Mouse (Mus musculus): ENCODE measurements around the gene Junb. TPM values are rescaled to one million over a fixed set of nuclear protein-coding genes. Genes with fewer than 3 reads are reported as not detected.

Junb gene
- 10.1 and 10.9 TPM in 2 replicates for polyA plus RNA-seq (2014; fragmentation: Nextera tagmentation; extraction: Ambion mirVana)

GRCm38 (mm10) chr8:84978248-84978940 is at the start of gene Junb:
Gene Junb (minus strand): TSS chr8:84978718.
- under 1% methylated on average over 63 of the region's 63 CpGs for WGBS

GRCm38 (mm10) chr8:85027922-85028321 is 49.4 kb upstream of the Junb start:
- no peak overlapping the region for H3K27ac ChIP-seq (replicated peaks in 1 of 2; ENCODE audit: control insufficient read depth in 1 of 2, insufficient read depth in 1 of 2, low read depth in 2 of 2, low read length in 2 of 2)
- 23% methylated on average over 2 of the region's 2 CpGs for WGBS

More at GRCm38 (mm10) chr8:84978248-84978940, at the start of gene Junb:
- Histone ChIP-seq H3K27me3 (ENCODE audit: control insufficient read depth, insufficient read depth, low read length) (no peaks in the 10 kb centered on the region), H3K4me1 (ENCODE audit: control insufficient read depth in 2 of 2, insufficient read depth in 2 of 2, low read length in 2 of 2) (peaks cover 33 to 56% of the 10 kb centered on the region in 2 experiments), H3K9ac (ENCODE audit: low read length) (peak within 1 kb of the TSS; percentile 83), H3K4me2 (ENCODE audit: low read length) (peak within 1 kb of the TSS; percentile 96), H3K36me3 (ENCODE audit: control insufficient read depth, insufficient read depth, low read length) (peaks cover 18% of the 10 kb centered on the region), H3K4me3 (ENCODE audit: control insufficient read depth in 1 of 2, insufficient read depth in 1 of 2, low read depth in 1 of 2, low read length in 2 of 2) (peak within 1 kb of the TSS; percentile 62 to 66), H3K27ac (replicated peaks in 1 of 2; ENCODE audit: control insufficient read depth in 1 of 2, insufficient read depth in 1 of 2, low read depth in 2 of 2, low read length in 2 of 2) (peak within 1 kb of the TSS; percentile 65 to 89), H3K9me3 (ENCODE audit: control insufficient read depth, low read length) (no peaks in the 10 kb centered on the region)
- ATAC-seq (ENCODE audit: insufficient number of reproducible peaks, insufficient read depth, low FRiP score, low read depth) = peak; percentile 59

GRCm38 (mm10) chr8:85027516-85027855 is 49.0 kb upstream of the Junb start:
- no peaks in the 10 kb centered on the region for H3K27me3 ChIP-seq (ENCODE audit: control insufficient read depth, insufficient read depth, low read length)
- H3K4me2 ChIP-seq (ENCODE audit: low read length) = peak overlapping the region; percentile 94
- peak overlapping the region; percentile 96 to 97 for H3K4me3 ChIP-seq (ENCODE audit: control insufficient read depth in 1 of 2, insufficient read depth in 1 of 2, low read depth in 1 of 2, low read length in 2 of 2)
- peaks cover 52% of the 10 kb centered on the region for H3K36me3 ChIP-seq (ENCODE audit: control insufficient read depth, insufficient read depth, low read length)
- WGBS = under 1% methylated on average over 13 of the region's 13 CpGs
- H3K27ac ChIP-seq (replicated peaks in 1 of 2; ENCODE audit: control insufficient read depth in 1 of 2, insufficient read depth in 1 of 2, low read depth in 2 of 2, low read length in 2 of 2) = peak overlapping the region; percentile 48 to 72; a peak in 3 of 4 replicates
- no peak for ATAC-seq (ENCODE audit: insufficient number of reproducible peaks, insufficient read depth, low FRiP score, low read depth)
- peaks cover 11 to 33% of the 10 kb centered on the region in 2 experiments for H3K4me1 ChIP-seq (ENCODE audit: control insufficient read depth in 2 of 2, insufficient read depth in 2 of 2, low read length in 2 of 2)
- no peaks in the 10 kb centered on the region for H3K9me3 ChIP-seq (ENCODE audit: control insufficient read depth, low read length)
- peak overlapping the region; percentile 98 for H3K9ac ChIP-seq (ENCODE audit: low read length)

More at GRCm38 (mm10) chr8:85027922-85028321, 49.4 kb upstream of the Junb start:
- ATAC-seq (ENCODE audit: insufficient number of reproducible peaks, insufficient read depth, low FRiP score, low read depth) = no peak
- Histone ChIP-seq H3K9ac (ENCODE audit: low read length) (peak overlapping the region; percentile 98), H3K4me2 (ENCODE audit: low read length) (peak overlapping the region; percentile 94), H3K4me1 (ENCODE audit: control insufficient read depth in 2 of 2, insufficient read depth in 2 of 2, low read length in 2 of 2) (peaks cover 11 to 33% of the 10 kb centered on the region in 2 experiments), H3K27me3 (ENCODE audit: control insufficient read depth, insufficient read depth, low read length) (no peaks in the 10 kb centered on the region), H3K4me3 (ENCODE audit: control insufficient read depth in 1 of 2, insufficient read depth in 1 of 2, low read depth in 1 of 2, low read length in 2 of 2) (peak overlapping the region; percentile 6 to 97; a peak in 3 of 4 replicates), H3K36me3 (ENCODE audit: control insufficient read depth, insufficient read depth, low read length) (peaks cover 52% of the 10 kb centered on the region), H3K9me3 (ENCODE audit: control insufficient read depth, low read length) (no peaks in the 10 kb centered on the region)

- peak within 1 kb of the TSS; percentile 96 to 97 for H3K4me3 ChIP-seq (ENCODE audit: control insufficient read depth in 1 of 2, insufficient read depth in 1 of 2, low read depth in 1 of 2, low read length in 2 of 2)
- peaks cover 52% of the 10 kb centered on the region for H3K36me3 ChIP-seq (ENCODE audit: control insufficient read depth, insufficient read depth, low read length)
- under 1% methylated on average over 74 of the region's 75 CpGs for WGBS
- peaks cover 11 to 33% of the 10 kb centered on the region in 2 experiments for H3K4me1 ChIP-seq (ENCODE audit: control insufficient read depth in 2 of 2, insufficient read depth in 2 of 2, low read length in 2 of 2)
- peak; percentile 81 for ATAC-seq (ENCODE audit: insufficient number of reproducible peaks, insufficient read depth, low FRiP score, low read depth)
- peak within 1 kb of the TSS; percentile 72 to 89 for H3K27ac ChIP-seq (replicated peaks in 1 of 2; ENCODE audit: control insufficient read depth in 1 of 2, insufficient read depth in 1 of 2, low read depth in 2 of 2, low read length in 2 of 2)
- no peaks in the 10 kb centered on the region for H3K9me3 ChIP-seq (ENCODE audit: control insufficient read depth, low read length)
- H3K9ac ChIP-seq (ENCODE audit: low read length) = peak within 1 kb of the TSS; percentile 98
- H3K4me2 ChIP-seq (ENCODE audit: low read length) = peak within 1 kb of the TSS; percentile 94
- H3K27me3 ChIP-seq (ENCODE audit: control insufficient read depth, insufficient read depth, low read length) = no peaks in the 10 kb centered on the region
Measured at GRCm38 (mm10) chr8:85026670-85027515, 48.4 kb upstream of the Junb start, which contains the start of gene Trir. Gene Trir (plus strand): TSS chr8:85026823.

GRCm38 (mm10) chr8:85025098-85025932 is 46.8 kb upstream of the Junb start, which contains the start of gene Asna1:
Gene Asna1 (minus strand): TSS chr8:85025281.
- Histone ChIP-seq H3K4me2 (ENCODE audit: low read length) (peak within 1 kb of the TSS; percentile 94), H3K4me1 (ENCODE audit: control insufficient read depth in 2 of 2, insufficient read depth in 2 of 2, low read length in 2 of 2) (peaks cover 11 to 33% of the 10 kb centered on the region in 2 experiments), H3K27me3 (ENCODE audit: control insufficient read depth, insufficient read depth, low read length) (no peaks in the 10 kb centered on the region), H3K9ac (ENCODE audit: low read length) (peak within 1 kb of the TSS; percentile 88), H3K9me3 (ENCODE audit: control insufficient read depth, low read length) (no peaks in the 10 kb centered on the region), H3K27ac (replicated peaks in 1 of 2; ENCODE audit: control insufficient read depth in 1 of 2, insufficient read depth in 1 of 2, low read depth in 2 of 2, low read length in 2 of 2) (peak within 1 kb of the TSS; percentile 72 to 84), H3K4me3 (ENCODE audit: control insufficient read depth in 1 of 2, insufficient read depth in 1 of 2, low read depth in 1 of 2, low read length in 2 of 2) (peak within 1 kb of the TSS; percentile 87 to 97), H3K36me3 (ENCODE audit: control insufficient read depth, insufficient read depth, low read length) (peaks cover 53% of the 10 kb centered on the region)
- WGBS = 5% methylated on average over 30 of the region's 30 CpGs
- ATAC-seq (ENCODE audit: insufficient number of reproducible peaks, insufficient read depth, low FRiP score, low read depth) = peak; percentile 81

GRCm38 (mm10) chr8:85023846-85024245 is 45.3 kb upstream of the Junb start:
- peaks cover 55% of the 10 kb centered on the region for H3K36me3 ChIP-seq (ENCODE audit: control insufficient read depth, insufficient read depth, low read length)

More at GRCm38 (mm10) chr8:85023846-85024245, 45.3 kb upstream of the Junb start:
- ATAC-seq (ENCODE audit: insufficient number of reproducible peaks, insufficient read depth, low FRiP score, low read depth) = no peak
- Histone ChIP-seq H3K9ac (ENCODE audit: low read length) (no peak overlapping the region), H3K27ac (replicated peaks in 1 of 2; ENCODE audit: control insufficient read depth in 1 of 2, insufficient read depth in 1 of 2, low read depth in 2 of 2, low read length in 2 of 2) (no peak overlapping the region), H3K4me2 (ENCODE audit: low read length) (peak overlapping the region; percentile 94), H3K9me3 (ENCODE audit: control insufficient read depth, low read length) (no peaks in the 10 kb centered on the region), H3K27me3 (ENCODE audit: control insufficient read depth, insufficient read depth, low read length) (no peaks in the 10 kb centered on the region), H3K4me1 (ENCODE audit: control insufficient read depth in 2 of 2, insufficient read depth in 2 of 2, low read length in 2 of 2) (peaks cover 11 to 28% of the 10 kb centered on the region in 2 experiments), H3K4me3 (ENCODE audit: control insufficient read depth in 1 of 2, insufficient read depth in 1 of 2, low read depth in 1 of 2, low read length in 2 of 2) (peak overlapping the region in 1 of 2 experiments; percentile 97; a peak in 1 of 4 replicates)
- WGBS = 90% methylated on average over 3 of the region's 3 CpGs
